ENCODE assay signal across 8 mouse cellular contexts in the genomic region with DNA sequence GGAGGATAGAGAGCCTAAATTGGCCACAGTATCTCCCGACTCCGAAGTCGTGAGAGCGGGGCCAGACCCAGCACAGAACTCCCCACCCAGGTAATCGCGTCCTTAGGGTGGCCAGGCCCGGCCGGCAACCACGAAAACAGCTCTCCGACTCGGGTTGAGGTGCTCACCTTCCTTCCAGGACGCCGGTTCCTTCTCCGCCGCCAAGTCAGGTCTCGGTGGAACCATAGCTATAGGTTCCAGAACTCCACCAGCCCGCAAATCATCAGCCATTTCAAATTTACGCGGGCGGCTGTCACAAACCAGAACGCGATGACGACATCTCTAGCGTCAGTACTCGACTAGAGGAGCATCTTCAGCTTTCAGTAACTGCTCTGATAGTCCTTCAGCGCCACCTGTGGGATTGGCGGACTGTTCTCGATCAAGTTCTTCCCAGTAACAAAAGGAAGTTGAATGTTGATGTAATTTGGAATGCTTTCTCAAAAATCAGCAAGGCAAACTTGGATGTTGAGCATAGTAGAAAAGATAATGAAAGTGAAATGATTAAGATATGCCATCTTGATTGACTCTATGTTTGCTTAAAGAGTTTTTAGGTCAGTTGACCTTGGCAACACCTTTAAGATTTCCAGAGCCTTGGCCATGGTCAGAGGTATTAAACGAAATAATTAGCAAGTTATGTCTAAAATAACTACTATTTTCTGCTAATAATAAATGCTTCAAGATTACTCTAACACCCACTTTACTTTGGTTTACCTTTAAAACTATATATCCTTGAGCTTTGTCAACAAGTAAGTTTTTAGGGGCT. TPM values are rescaled to one million over a fixed set of nuclear protein-coding genes. Genes with fewer than 3 reads are reported as not detected.
DNase-seq lines count a peak whose midpoint lies in the region; ATAC-seq and TF ChIP-seq lines count a peak whose summit lies in the region.

Gene Shcbp1, minus strand, starts transcription at position 314 of the 802 bp plus-strand sequence.

- H3K27me3 ChIP-seq in MEL (ENCODE audit: control insufficient read depth in 1 of 2, insufficient read depth in 2 of 2, low read length in 2 of 2) = no peaks in the 10 kb centered on the region
- H3K27me3 ChIP-seq in cerebellum, adult 2 months (ENCODE audit: control insufficient read depth, insufficient read depth, low read length) = no peaks in the 10 kb centered on the region
- no peaks in the 10 kb centered on the region for H3K27me3 ChIP-seq in forebrain, postnatal 0 days (ENCODE audit: insufficient read depth, low read length)
- H3K27me3 ChIP-seq in lung, embryonic 15.5 days = no peaks in the 10 kb centered on the region

- H3K9me3 ChIP-seq in MEL (replicated peaks; ENCODE audit: insufficient read depth, low read length) = no peaks in the 10 kb centered on the region
- no peaks in the 10 kb centered on the region for H3K9me3 ChIP-seq in forebrain, postnatal 0 days (ENCODE audit: low read length)
- no peaks in the 10 kb centered on the region for H3K9me3 ChIP-seq in lung, embryonic 15.5 days

- H3K36me3 ChIP-seq in MEL (ENCODE audit: control insufficient read depth in 1 of 2, insufficient read depth in 2 of 2, low read length in 2 of 2) = peaks cover 0 to 4% of the 10 kb centered on the region in 2 experiments; a peak in 2 of 4 replicates
- H3K36me3 ChIP-seq in forebrain, postnatal 0 days (ENCODE audit: insufficient read depth) = no peaks in the 10 kb centered on the region
- H3K36me3 ChIP-seq in lung, embryonic 15.5 days = peaks cover 10% of the 10 kb centered on the region; the same call in 1 of the 2 replicates

- 3% methylated on average over 29 of the region's 29 CpGs for WGBS in cerebellum, adult 2 months
- 5% methylated on average over 29 of the region's 29 CpGs for WGBS in forebrain, postnatal 0 days
- WGBS in lung, embryonic 15.5 days = 4% methylated on average over 29 of the region's 29 CpGs

- peaks cover 0 to 8% of the 10 kb centered on the region in 2 experiments; a peak in 2 of 4 replicates for H3K4me1 ChIP-seq in MEL (ENCODE audit: control insufficient read depth in 1 of 2, insufficient read depth in 2 of 2, low read length in 2 of 2)
- H3K4me1 ChIP-seq in cerebellum, adult 2 months (ENCODE audit: control insufficient read depth, insufficient read depth, low read length) = no peaks in the 10 kb centered on the region
- H3K4me1 ChIP-seq in forebrain, postnatal 0 days (ENCODE audit: insufficient read depth) = 0 out of 2 replicates have a peak, but pooled peaks cover 4% of the 10 kb centered on the region
- peaks cover 9% of the 10 kb centered on the region for H3K4me1 ChIP-seq in lung, embryonic 15.5 days

- peak; percentile 55 to 88 (median 68) for TF ChIP-seq CTCF in MEL (IDR thresholded peaks at IDR 0.05 in 2 of 3, conservative IDR thresholded peaks at IDR 0.05 in 1 of 3; ENCODE audit: control insufficient read depth in 1 of 3, insufficient read depth in 1 of 3, low read depth in 2 of 3, low read length in 3 of 3, poor library complexity in 1 of 3, severe bottlenecking in 1 of 3)
- TF ChIP-seq CTCF in cerebellum, adult 2 months (IDR thresholded peaks at IDR 0.05; ENCODE audit: borderline replicate concordance, insufficient read depth, low read depth, low read length) = peak; percentile 68
- TF ChIP-seq CTCF in forebrain, postnatal 0 days (IDR thresholded peaks at IDR 0.05; ENCODE audit: low read depth) = peak; percentile 87

- no peak within 1 kb of the TSS; the same call in 1 of the 2 replicates for H3K27ac ChIP-seq in MEL (ENCODE audit: control insufficient read depth, low read depth, low read length)
- no peak within 1 kb of the TSS for H3K27ac ChIP-seq in cerebellum, adult 2 months (ENCODE audit: insufficient read depth, low read length)
- no peak within 1 kb of the TSS for H3K27ac ChIP-seq in forebrain, postnatal 0 days (ENCODE audit: low read depth, low read length)
- H3K27ac ChIP-seq in lung, embryonic 15.5 days = no peak within 1 kb of the TSS; the same call in 1 of the 2 replicates

- TF ChIP-seq RAD21 in MEL (IDR thresholded peaks at IDR 0.05; ENCODE audit: low read depth, low read length) = no peak

- peak; percentile 97 for DNase-seq in MEL (ENCODE audit: low read depth, low spot score)
- peak; percentile 82 to 87 for DNase-seq in cerebellum, adult 2 months
- peak; percentile 96 for DNase-seq in forebrain, postnatal 0 days
- DNase-seq in heart, postnatal 4 days = peak; percentile 93
- DNase-seq in layer of hippocampus, adult 8-10 months (ENCODE audit: low spot score in 2 of 2) = peak; percentile 86 to 90
- DNase-seq in ovary, adult 18-20 months (ENCODE audit: low spot score) = peak; percentile 74
- peak; percentile 90 for DNase-seq in thymus, postnatal 0 days (ENCODE audit: low spot score)

- H3K9ac ChIP-seq in MEL (ENCODE audit: control insufficient read depth, low read depth, low read length, poor library complexity, severe bottlenecking) = peak within 1 kb of the TSS; percentile 92
- H3K9ac ChIP-seq in forebrain, postnatal 0 days = no peak within 1 kb of the TSS
- peak within 1 kb of the TSS; percentile 77 for H3K9ac ChIP-seq in lung, embryonic 15.5 days

- H3K4me2 ChIP-seq in forebrain, postnatal 0 days (ENCODE audit: low read depth) = peak within 1 kb of the TSS; percentile 61
- peak within 1 kb of the TSS; percentile 75 for H3K4me2 ChIP-seq in lung, embryonic 15.5 days

- peak within 1 kb of the TSS; percentile 60 to 88 for H3K4me3 ChIP-seq in MEL (ENCODE audit: control insufficient read depth in 1 of 2, insufficient read depth in 1 of 2, low read depth in 2 of 2, low read length in 2 of 2)
- peak within 1 kb of the TSS; percentile 67 for H3K4me3 ChIP-seq in cerebellum, adult 2 months (replicated peaks; ENCODE audit: insufficient read depth, low read depth, low read length)
- peak within 1 kb of the TSS; percentile 53 for H3K4me3 ChIP-seq in forebrain, postnatal 0 days (ENCODE audit: low read depth, low read length)
- peak within 1 kb of the TSS; percentile 92 for H3K4me3 ChIP-seq in lung, embryonic 15.5 days

- no peak for TF ChIP-seq EP300 in MEL (IDR thresholded peaks at IDR 0.05; ENCODE audit: low read depth in 1 of 2, low read length in 2 of 2)

- peak; percentile 55 to 79; a peak in 3 of 4 replicates for TF ChIP-seq POLR2A in MEL (IDR thresholded peaks at IDR 0.05; ENCODE audit: control insufficient read depth in 1 of 2, insufficient read depth in 1 of 2, low read depth in 1 of 2, low read length in 2 of 2, poor library complexity in 1 of 2)
- no peak for TF ChIP-seq POLR2A in cerebellum, adult 2 months (IDR thresholded peaks at IDR 0.05; ENCODE audit: borderline replicate concordance, insufficient read depth, low read length)

- ATAC-seq in forebrain, postnatal 0 days = peak; percentile 100
- ATAC-seq in lung, embryonic 15.5 days (ENCODE audit: borderline replicate concordance, extremely low read depth, low FRiP score, low TSS enrichment) = peak; percentile 94; the same call in 1 of the 2 replicates

- peaks cover 17% of the 10 kb centered on the region for H3K79me2 ChIP-seq in MEL (ENCODE audit: control insufficient read depth, insufficient read depth, low read length, poor library complexity)

TF ChIP-seq in MEL, 35 proteins besides CTCF, POLR2A, EP300 and RAD21 (continues in another document):
- TF ChIP-seq ZKSCAN1 (IDR thresholded peaks at IDR 0.05; ENCODE audit: low read depth, low read length) = no peak
- peak; percentile 47; the same call in 1 of the 2 replicates for TF ChIP-seq KAT2A (conservative IDR thresholded peaks at IDR 0.05; ENCODE audit: low read depth, low read length)
- peak; percentile 55; the same call in 1 of the 2 replicates for TF ChIP-seq ETS1 (IDR thresholded peaks at IDR 0.05; ENCODE audit: low read depth, low read length)
- no peak for TF ChIP-seq MAFK (IDR thresholded peaks at IDR 0.05; ENCODE audit: borderline replicate concordance, low read depth, low read length)
- TF ChIP-seq ZC3H11A (IDR thresholded peaks at IDR 0.05; ENCODE audit: low read depth, low read length) = no peak
- TF ChIP-seq SIN3A (IDR thresholded peaks at IDR 0.05; ENCODE audit: low read length) = peak; percentile 96
- TF ChIP-seq ZMIZ1 (IDR thresholded peaks at IDR 0.05; ENCODE audit: low read depth, low read length) = no peak
- no peak for TF ChIP-seq USF1 (IDR thresholded peaks at IDR 0.05; ENCODE audit: low read depth, low read length)
- TF ChIP-seq MAX (IDR thresholded peaks at IDR 0.05; ENCODE audit: low read length) = no peak
- TF ChIP-seq UBTF (IDR thresholded peaks at IDR 0.05; ENCODE audit: borderline replicate concordance, insufficient read depth, low read depth, low read length) = no peak
- no peak for TF ChIP-seq MYB (IDR thresholded peaks at IDR 0.05; ENCODE audit: low read depth, low read length)
- no peak for TF ChIP-seq MAZ (IDR thresholded peaks at IDR 0.05; ENCODE audit: low read depth, low read length)
- no peak for TF ChIP-seq GATA1 (IDR thresholded peaks at IDR 0.05; ENCODE audit: low read depth, low read length)
- no peak for TF ChIP-seq USF2 (IDR thresholded peaks at IDR 0.05; ENCODE audit: borderline replicate concordance in 1 of 2, insufficient read depth in 1 of 2, low read depth in 1 of 2, low read length in 2 of 2)
- TF ChIP-seq SMC3 (IDR thresholded peaks at IDR 0.05; ENCODE audit: low read depth, low read length) = 0 out of 2 replicates have a peak, but pooled peaks have one; percentile 23
- no peak for TF ChIP-seq NRF1 (IDR thresholded peaks at IDR 0.05; ENCODE audit: insufficient read depth, low read depth, low read length, poor library complexity, severe bottlenecking)
- no peak for TF ChIP-seq BHLHE40 (IDR thresholded peaks at IDR 0.05; ENCODE audit: borderline replicate concordance, low read depth, low read length)
- no peak for TF ChIP-seq TAL1 (IDR thresholded peaks at IDR 0.05; ENCODE audit: low read length)
- TF ChIP-seq ELF1 (IDR thresholded peaks at IDR 0.05; ENCODE audit: low read depth, low read length) = no peak
- peak; percentile 72 for TF ChIP-seq NELFE (IDR thresholded peaks at IDR 0.05; ENCODE audit: low read depth, low read length)
- TF ChIP-seq TBP (IDR thresholded peaks at IDR 0.05; ENCODE audit: low read depth, low read length) = peak; percentile 79
- TF ChIP-seq RCOR1 (IDR thresholded peaks at IDR 0.05; ENCODE audit: low read depth, low read length) = no peak

RNA-seq across cellular contexts. Expression of gene Shcbp1, which starts in this region (rescaled TPM):
- 19.7 and 24.1 TPM in 2 replicates for total RNA-seq in MEL (2012; rRNA removed)
- 10 to 100 TPM; 19.2 to 55.9 TPM for polyA plus RNA-seq in MEL (2012; ENCODE audit: insufficient read depth in 1 of 2, insufficient read length in 2 of 2, low read depth in 1 of 2, low replicate concordance in 2 of 2, missing spikeins in 1 of 2)
- 0.51 and 1.4 TPM in 2 replicates for polyA plus RNA-seq in cerebellum, adult 2 months (2012; rRNA removed)
- 4.9 and 5.2 TPM in 2 replicates for total RNA-seq in forebrain, postnatal 0 days (2014; rRNA removed)
- 6.5 and 6.8 TPM in 2 replicates for polyA plus RNA-seq in forebrain, postnatal 0 days (2015; fragmentation: Nextera tagmentation; extraction: Ambion mirVana)
- total RNA-seq in heart, postnatal 4 days (2021) = 10 to 100 TPM; 18.4 to 21.2 TPM
- total RNA-seq in layer of hippocampus, adult 8-10 months (2022) = under 1 TPM; 0.63 to 0.89 (median 0.76) TPM
- 98.0 and 99.3 TPM in 2 replicates for polyA plus RNA-seq in lung, embryonic 15.5 days (2015; fragmentation: Nextera tagmentation; extraction: Ambion mirVana)
- polyA plus RNA-seq in thymus, postnatal 0 days (2015; fragmentation: Nextera tagmentation; extraction: Ambion mirVana) = 66.9 and 69.9 TPM in 2 replicates

Comparison
In these comparisons a context has a peak if more than half of its experiments do, and no peak if none do; other contexts are left out.
1. Peak in DNase-seq in layer of hippocampus, adult 8-10 months; RNA of the gene not detected or under 1 TPM.